Mouse (Mus musculus): Measurements from ENCODE around the gene Mrpl48.

Gene Mrpl48

DNA sequence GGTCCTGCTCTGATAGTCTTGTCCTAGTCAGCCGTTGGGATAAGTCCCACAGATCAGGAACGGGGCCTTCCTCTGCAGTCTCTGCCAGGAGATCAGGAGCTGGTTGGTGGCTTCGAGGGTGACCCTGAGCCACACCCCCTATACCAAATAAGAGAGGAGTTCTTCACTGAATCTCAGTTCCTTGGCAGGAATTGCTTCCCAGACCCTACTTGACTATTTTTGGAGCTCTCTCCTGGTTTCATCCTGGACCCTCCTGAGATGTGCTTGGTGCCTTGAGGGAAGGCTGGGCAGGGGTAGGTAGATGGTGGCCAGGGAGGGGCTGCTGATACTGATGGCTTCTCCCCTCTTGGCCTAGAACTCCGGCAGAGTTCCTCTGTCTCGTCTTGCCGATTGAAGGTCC, 111.7 kb downstream of the Mrpl48 start:
- DNase-seq (ENCODE audit: low spot score): no peak
